Mouse (Mus musculus) embryonic facial prominence, embryonic 13.5 days (tissue): ENCODE data around the gene Klk14. TPM values are rescaled to one million over a fixed set of nuclear protein-coding genes. Genes with fewer than 3 reads are reported as not detected.
"Not testable (repeated sequence)": the region's sequence is repeated elsewhere in the genome, so short reads cannot be mapped to it uniquely, and the experiment has no call there.

Experiments used
- ATAC-seq: fragments of 200-750 bp; cut with Nextera tagmentation; 2 replicates; pipeline ENCODE4 v1.8.0; 2017; ENCODE audit warnings: low read depth; ENCODE audit not compliant: insufficient number of reproducible peaks, insufficient read depth, low FRiP score, low TSS enrichment
- H3K27ac ChIP-seq: fragments of 300-500 bp; sonication (generic); 2 replicates; pipeline ENCODE4 v1.5.1; 2015; ENCODE audit warnings: moderate library complexity, mild to moderate bottlenecking, inconsistent platforms
- H3K27me3 ChIP-seq: fragments of 300-500 bp; sonication (generic); 2 replicates; pipeline ENCODE4 v1.6.1; 2015; ENCODE audit warnings: mild to moderate bottlenecking, inconsistent platforms
- H3K36me3 ChIP-seq: fragments of 300-500 bp; sonication (generic); 2 replicates; pipeline ENCODE4 v1.6.1; 2015; ENCODE audit warnings: mild to moderate bottlenecking, inconsistent platforms
- H3K4me1 ChIP-seq: fragments of 300-500 bp; sonication (generic); 2 replicates; pipeline ENCODE4 v1.6.1; 2015; ENCODE audit warnings: inconsistent platforms
- H3K4me2 ChIP-seq: fragments of 300-500 bp; sonication (generic); 2 replicates; pipeline ENCODE4 v1.6.1; 2015; ENCODE audit warnings: moderate library complexity, mild to moderate bottlenecking, inconsistent platforms
- H3K4me3 ChIP-seq: fragments of 300-500 bp; sonication (generic); 2 replicates; pipeline ENCODE4 v1.5.1; 2015; ENCODE audit warnings: mild to moderate bottlenecking, inconsistent platforms
- H3K9ac ChIP-seq: fragments of 300-500 bp; sonication (generic); 2 replicates; pipeline ENCODE4 v1.6.1; 2015; ENCODE audit warnings: mild to moderate bottlenecking, inconsistent platforms
- H3K9me3 ChIP-seq: fragments of 300-500 bp; sonication (generic); 2 replicates; pipeline ENCODE4 v1.6.1; 2016; ENCODE audit warnings: inconsistent platforms
- WGBS: fragments of 180-500 bp; shearing (Covaris S2); methylation state at CpG from one replicate; pipeline ENCODE4 v1.1.7; 2015; ENCODE audit warnings: mixed read lengths; 5-methylcytosine and 5-hydroxymethylcytosine counted together
- polyA plus RNA-seq: library from polyadenylated mRNA; unstranded; fragments of >200 nt; fragmentation: Nextera tagmentation; extraction: Ambion mirVana; gene quantifications from 2 replicates; pipeline ENCODE4 v1.2.1, GENCODE M21; 2015

Klk14 gene
- polyA plus RNA-seq, result not detected in 2 replicates

- Histone ChIP-seq H3K9me3 (no peaks in the 10 kb centered on the region), H3K27ac (no peak within 1 kb of the TSS), H3K27me3 (no peaks in the 10 kb centered on the region), H3K4me3 (no peak within 1 kb of the TSS), H3K9ac (no peak within 1 kb of the TSS), H3K4me1 (no peaks in the 10 kb centered on the region), H3K4me2 (no peak within 1 kb of the TSS), H3K36me3 (no peaks in the 10 kb centered on the region)
- no peak for ATAC-seq
These were observed at the start of gene Klk14 for GRCm38 (mm10) chr7:43690118-43690517. TSS of gene Klk14 (plus strand) at chr7:43690418.

GRCm38 (mm10) chr7:43642587-43642986 is 47.6 kb upstream of the Klk14 start:
- no peak overlapping the region for H3K4me3 ChIP-seq
- H3K27ac ChIP-seq, result no peak overlapping the region
- WGBS, result 81% methylated on average over 5 of the region's 5 CpGs
- H3K9me3 ChIP-seq, result no peaks in the 10 kb centered on the region
- H3K4me2 ChIP-seq, result no peak overlapping the region
- ATAC-seq, result no peak
- no peak overlapping the region for H3K9ac ChIP-seq
- H3K36me3 ChIP-seq, result no peaks in the 10 kb centered on the region
- 0 out of 2 replicates have a peak, but pooled peaks cover 4% of the 10 kb centered on the region for H3K4me1 ChIP-seq
- H3K27me3 ChIP-seq, result no peaks in the 10 kb centered on the region

GRCm38 (mm10) chr7:43643046-43643652 is 47.1 kb upstream of the Klk14 start:
- H3K4me1 ChIP-seq, result 0 out of 2 replicates have a peak, but pooled peaks cover 4% of the 10 kb centered on the region
- no peak overlapping the region for H3K9ac ChIP-seq
- H3K4me2 ChIP-seq, result no peak overlapping the region
- H3K36me3 ChIP-seq, result no peaks in the 10 kb centered on the region
- ATAC-seq, result no peak
- H3K9me3 ChIP-seq, result no peaks in the 10 kb centered on the region
- H3K4me3 ChIP-seq, result no peak overlapping the region
- WGBS, result 82% methylated on average over 17 of the region's 17 CpGs
- H3K27ac ChIP-seq, result no peak overlapping the region
- no peaks in the 10 kb centered on the region for H3K27me3 ChIP-seq

GRCm38 (mm10) chr7:43652683-43653082 is 37.5 kb upstream of the Klk14 start:
- no peaks in the 10 kb centered on the region for H3K36me3 ChIP-seq
- ATAC-seq, result no peak
- no peak overlapping the region for H3K27ac ChIP-seq
- whole genome bisulfite sequencing, result 87% methylated on average over 6 of the region's 6 CpGs
- H3K4me3 ChIP-seq, result no peak overlapping the region
- no peaks in the 10 kb centered on the region for H3K4me1 ChIP-seq
- H3K9me3 ChIP-seq, result 0 out of 2 replicates have a peak, but pooled peaks cover 7% of the 10 kb centered on the region
- H3K27me3 ChIP-seq, result no peaks in the 10 kb centered on the region
- no peak overlapping the region for H3K9ac ChIP-seq
- H3K4me2 ChIP-seq, result no peak overlapping the region

GRCm38 (mm10) chr7:43654519-43654918 is 35.7 kb upstream of the Klk14 start:
- no peak overlapping the region for H3K9ac ChIP-seq
- 82% methylated on average over 3 of the region's 3 CpGs for WGBS

GRCm38 (mm10) chr7:43656232-43656631 is 34.0 kb upstream of the Klk14 start:
- ATAC-seq, result no peak
- Histone ChIP-seq H3K9me3 (0 out of 2 replicates have a peak, but pooled peaks cover 6% of the 10 kb centered on the region), H3K9ac (no peak overlapping the region), H3K4me2 (no peak overlapping the region), H3K36me3 (no peaks in the 10 kb centered on the region), H3K4me3 (no peak overlapping the region), H3K4me1 (no peaks in the 10 kb centered on the region), H3K27me3 (no peaks in the 10 kb centered on the region), H3K27ac (no peak overlapping the region)
- 59% methylated on average over 6 of the region's 6 CpGs for WGBS

More at GRCm38 (mm10) chr7:43654519-43654918, 35.7 kb upstream of the Klk14 start:
- no peaks in the 10 kb centered on the region for H3K36me3 ChIP-seq
- H3K27ac ChIP-seq, result no peak overlapping the region
- H3K9me3 ChIP-seq, result 0 out of 2 replicates have a peak, but pooled peaks cover 7% of the 10 kb centered on the region
- H3K4me2 ChIP-seq, result no peak overlapping the region
- H3K27me3 ChIP-seq, result no peaks in the 10 kb centered on the region
- H3K4me3 ChIP-seq, result no peak overlapping the region
- no peaks in the 10 kb centered on the region for H3K4me1 ChIP-seq
- no peak for ATAC-seq

GRCm38 (mm10) chr7:43660002-43660401 is 30.2 kb upstream of the Klk14 start, which contains the start of gene Siglece:
TSS of gene Siglece (minus strand) at chr7:43660161.
- Histone ChIP-seq H3K9me3 (no peaks in the 10 kb centered on the region), H3K27me3 (no peaks in the 10 kb centered on the region), H3K9ac (no peak within 1 kb of the TSS), H3K4me2 (no peak within 1 kb of the TSS), H3K4me1 (no peaks in the 10 kb centered on the region), H3K27ac (no peak within 1 kb of the TSS), H3K36me3 (no peaks in the 10 kb centered on the region), H3K4me3 (no peak within 1 kb of the TSS)
- ATAC-seq, result no peak
- 67% methylated on average over 1 of the region's 1 CpGs for WGBS

- H3K9me3 ChIP-seq, result no peaks in the 10 kb centered on the region
- H3K4me2 ChIP-seq, result no peak overlapping the region
- H3K36me3 ChIP-seq, result no peaks in the 10 kb centered on the region
- WGBS, result 84% methylated on average over 1 of the region's 1 CpGs
- no peak for ATAC-seq
- H3K27ac ChIP-seq, result no peak overlapping the region
- H3K4me1 ChIP-seq, result no peaks in the 10 kb centered on the region
- H3K4me3 ChIP-seq, result no peak overlapping the region
- no peaks in the 10 kb centered on the region for H3K27me3 ChIP-seq
- H3K9ac ChIP-seq, result no peak overlapping the region
These were observed 27.4 kb upstream of the Klk14 start for GRCm38 (mm10) chr7:43662804-43663203.

GRCm38 (mm10) chr7:43667221-43667620 is 23.0 kb upstream of the Klk14 start:
- H3K4me3 ChIP-seq, H3K4me1 ChIP-seq: not testable (repeated sequence)
- WGBS, result 83% methylated on average over 4 of the region's 4 CpGs

GRCm38 (mm10) chr7:43668582-43668981 is 21.6 kb upstream of the Klk14 start:
- Histone ChIP-seq H3K27ac (no peak overlapping the region), H3K4me2 (no peak overlapping the region), H3K4me1 (peaks cover 8% of the 10 kb centered on the region), H3K9me3 (no peaks in the 10 kb centered on the region), H3K4me3 (no peak overlapping the region), H3K36me3 (no peaks in the 10 kb centered on the region), H3K9ac (no peak overlapping the region), H3K27me3 (no peaks in the 10 kb centered on the region)
- no peak for ATAC-seq
- 18% methylated on average over 3 of the region's 3 CpGs for WGBS

More at GRCm38 (mm10) chr7:43667221-43667620, 23.0 kb upstream of the Klk14 start:
- H3K9me3 ChIP-seq, ATAC-seq, H3K4me2 ChIP-seq, H3K27ac ChIP-seq, H3K9ac ChIP-seq, H3K27me3 ChIP-seq, H3K36me3 ChIP-seq: not testable (repeated sequence)

GRCm38 (mm10) chr7:43671064-43671808 is 19.0 kb upstream of the Klk14 start:
- ATAC-seq, result no peak
- 69% methylated on average over 11 of the region's 11 CpGs for WGBS

More at GRCm38 (mm10) chr7:43671064-43671808, 19.0 kb upstream of the Klk14 start:
- Histone ChIP-seq H3K4me2 (peak overlapping the region; percentile 85), H3K36me3 (peaks cover 24% of the 10 kb centered on the region), H3K27ac (0 out of 2 replicates have a peak overlapping the region, but pooled peaks have one; percentile 22), H3K9me3 (0 out of 2 replicates have a peak, but pooled peaks cover 8% of the 10 kb centered on the region), H3K27me3 (no peaks in the 10 kb centered on the region), H3K4me3 (peak overlapping the region; percentile 72), H3K4me1 (peaks cover 8% of the 10 kb centered on the region), H3K9ac (peak overlapping the region; percentile 83)
